Mouse (Mus musculus) MEL (cell line): Measurements from ENCODE around the gene Numa1.

Experiments used
- BHLHE40 ChIP-seq: IDR thresholded peaks from 2 replicates; pipeline ENCODE4 v1.6.1; 2012; ENCODE audit warnings: low read depth, mild to moderate bottlenecking, inconsistent platforms, low read length, improper control_type of control experiment, borderline replicate concordance
- CHD2 ChIP-seq: IDR thresholded peaks from 2 replicates; pipeline ENCODE4 v1.6.1; 2011; ENCODE audit warnings: low read length, improper control_type of control experiment
- CTCF ChIP-seq, 3 experiments: IDR thresholded peaks in 2 of 3; conservative IDR thresholded peaks in 1 of 3; 2 replicates each; pipeline ENCODE4 v1.5.1; 2011 to 2012; ENCODE audit warnings: low read length in 3 of 3, low read depth in 2 of 3, mild to moderate bottlenecking in 2 of 3, improper control_type of control experiment in 1 of 3, inconsistent platforms in 1 of 3, mixed read lengths in 1 of 3, moderate library complexity in 1 of 3; ENCODE audit not compliant: control insufficient read depth in 1 of 3, insufficient read depth in 1 of 3, poor library complexity in 1 of 3, severe bottlenecking in 1 of 3
- GATA1 ChIP-seq: IDR thresholded peaks from 2 replicates; pipeline ENCODE4 v1.6.1; 2011; ENCODE audit warnings: low read depth, low read length, improper control_type of control experiment
- MAX ChIP-seq: IDR thresholded peaks from 2 replicates; pipeline ENCODE4 v1.6.1; 2011; ENCODE audit warnings: low read length, improper control_type of control experiment
- MAZ ChIP-seq: IDR thresholded peaks from 2 replicates; pipeline ENCODE4 v1.6.1; 2012; ENCODE audit warnings: low read depth, mild to moderate bottlenecking, inconsistent platforms, low read length, improper control_type of control experiment
- MXI1 ChIP-seq: IDR thresholded peaks from 2 replicates; pipeline ENCODE4 v1.6.1; 2011; ENCODE audit warnings: mild to moderate bottlenecking, low read depth, low read length, improper control_type of control experiment
- MYB ChIP-seq: IDR thresholded peaks from 2 replicates; pipeline ENCODE4 v1.6.1; 2011; ENCODE audit warnings: mild to moderate bottlenecking, low read depth, low read length, improper control_type of control experiment

DNA sequence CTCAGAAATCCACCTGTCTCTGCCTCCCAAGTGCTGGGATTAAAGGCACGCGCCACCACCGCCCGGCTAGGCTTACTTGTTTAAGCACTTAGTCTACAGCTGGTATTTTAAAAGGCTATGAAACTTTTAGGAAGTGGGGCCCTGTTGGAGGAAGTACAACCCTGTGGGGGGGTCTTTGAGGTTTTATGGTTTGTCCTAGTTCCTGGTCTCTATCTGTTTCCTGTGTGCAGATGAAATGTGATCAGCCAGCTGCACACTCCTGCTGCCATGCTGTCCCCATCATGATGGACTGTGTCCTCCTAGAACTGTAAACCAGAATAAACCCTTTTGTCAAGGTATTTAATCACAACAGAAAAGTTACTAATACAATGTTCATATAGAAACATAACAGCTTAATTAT, 49.8 kb upstream of the Numa1 start:
- no peak for TF ChIP-seq MAZ
- TF ChIP-seq MAX = no peak
- no peak for TF ChIP-seq CHD2
- TF ChIP-seq GATA1 = no peak
- TF ChIP-seq MYB = no peak
- no peak for TF ChIP-seq MXI1
- TF ChIP-seq BHLHE40 = no peak
- TF ChIP-seq CTCF (IDR thresholded peaks at IDR 0.05 in 2 of 3, conservative IDR thresholded peaks at IDR 0.05 in 1 of 3; ENCODE audit: control insufficient read depth in 1 of 3, insufficient read depth in 1 of 3, low read depth in 2 of 3, low read length in 3 of 3, poor library complexity in 1 of 3, severe bottlenecking in 1 of 3) = no peak
